Mouse (Mus musculus) MEL (cell line): ENCODE data around the gene AW549877.

Source experiments
- CTCF ChIP-seq, 3 experiments: IDR thresholded peaks in 2 of 3; conservative IDR thresholded peaks in 1 of 3; 2 replicates each; pipeline ENCODE4 v1.5.1; 2011 to 2012; ENCODE audit warnings: low read length in 3 of 3, low read depth in 2 of 3, mild to moderate bottlenecking in 2 of 3, improper control_type of control experiment in 1 of 3, inconsistent platforms in 1 of 3, mixed read lengths in 1 of 3, moderate library complexity in 1 of 3; ENCODE audit not compliant: control insufficient read depth in 1 of 3, insufficient read depth in 1 of 3, poor library complexity in 1 of 3, severe bottlenecking in 1 of 3
- E2F4 ChIP-seq: IDR thresholded peaks from 2 replicates; pipeline ENCODE4 v1.6.1; 2011; ENCODE audit warnings: low read depth, low read length, improper control_type of control experiment, borderline replicate concordance
- GABPA ChIP-seq: IDR thresholded peaks from 2 replicates; pipeline ENCODE4 v1.6.1; 2012; ENCODE audit warnings: low read depth, mild to moderate bottlenecking, inconsistent platforms, low read length, improper control_type of control experiment, moderate library complexity
- POLR2A ChIP-seq, 2 experiments: IDR thresholded peaks; 2 replicates each; pipeline ENCODE4 v1.6.1; 2011 to 2012; ENCODE audit warnings: low read length in 2 of 2, mild to moderate bottlenecking in 2 of 2, control low read depth in 1 of 2, improper control_type of control experiment in 1 of 2, low read depth in 1 of 2, moderate library complexity in 1 of 2; ENCODE audit not compliant: control insufficient read depth in 1 of 2, insufficient read depth in 1 of 2, poor library complexity in 1 of 2
- SIN3A ChIP-seq: IDR thresholded peaks from 2 replicates; pipeline ENCODE4 v1.6.1; 2012; ENCODE audit warnings: low read length, improper control_type of control experiment, inconsistent platforms
- ZC3H11A ChIP-seq: IDR thresholded peaks from 2 replicates; pipeline ENCODE4 v1.6.1; 2012; ENCODE audit warnings: low read depth, mild to moderate bottlenecking, inconsistent platforms, low read length, improper control_type of control experiment

- TF ChIP-seq GABPA (no peak), E2F4 (no peak), CTCF (IDR thresholded peaks at IDR 0.05 in 2 of 3, conservative IDR thresholded peaks at IDR 0.05 in 1 of 3; ENCODE audit: control insufficient read depth in 1 of 3, insufficient read depth in 1 of 3, low read depth in 2 of 3, low read length in 3 of 3, poor library complexity in 1 of 3, severe bottlenecking in 1 of 3) (no peak), POLR2A (IDR thresholded peaks at IDR 0.05; ENCODE audit: control insufficient read depth in 1 of 2, insufficient read depth in 1 of 2, low read depth in 1 of 2, low read length in 2 of 2, poor library complexity in 1 of 2) (no peak), SIN3A (no peak), ZC3H11A (no peak)
Observed at GRCm38 (mm10) chr15:4025508-4025904, 30.0 kb upstream of the AW549877 start.
